Mouse (Mus musculus): Measurements from ENCODE around the gene Hip1. TPM values are rescaled to one million over a fixed set of nuclear protein-coding genes. Genes with fewer than 3 reads are reported as not detected.
"Not testable (repeated sequence)": the region's sequence is repeated elsewhere in the genome, so short reads cannot be mapped to it uniquely, and the experiment has no call there.

Hip1 gene
- polyA plus RNA-seq, 1 experiment from 2014 or later = 33.7 TPM

- H3K4me3 ChIP-seq = no peak overlapping the region
- H3K4me1 ChIP-seq = no peaks in the 10 kb centered on the region
- no peak overlapping the region for H3K9ac ChIP-seq
- H3K9me3 ChIP-seq = no peaks in the 10 kb centered on the region
- no peak overlapping the region for H3K27ac ChIP-seq
- no peak for ATAC-seq (ENCODE audit: borderline replicate concordance, extremely low read depth, low FRiP score, low TSS enrichment)
- H3K27me3 ChIP-seq = no peaks in the 10 kb centered on the region
- H3K4me2 ChIP-seq = no peak overlapping the region
- WGBS = 93% methylated on average over 4 of the region's 4 CpGs
- peaks cover 94% of the 10 kb centered on the region for H3K36me3 ChIP-seq
Observed at GRCm38 (mm10) chr5:135380681-135381080, 164.2 kb downstream of the Hip1 start.

GRCm38 (mm10) chr5:135376341-135376740 is 168.6 kb downstream of the Hip1 start:
- Histone ChIP-seq H3K36me3 (peaks cover 90% of the 10 kb centered on the region), H3K27ac (no peak overlapping the region), H3K9ac (no peak overlapping the region), H3K9me3 (no peaks in the 10 kb centered on the region), H3K4me2 (no peak overlapping the region), H3K4me3 (no peak overlapping the region), H3K4me1 (no peaks in the 10 kb centered on the region; the same call in 1 of the 2 replicates), H3K27me3 (no peaks in the 10 kb centered on the region)
- 47% methylated on average over 2 of the region's 2 CpGs for WGBS
- ATAC-seq (ENCODE audit: borderline replicate concordance, extremely low read depth, low FRiP score, low TSS enrichment) = no peak

- peaks cover 7% of the 10 kb centered on the region for H3K4me1 ChIP-seq
- no peaks in the 10 kb centered on the region for H3K9me3 ChIP-seq
- no peak overlapping the region for H3K9ac ChIP-seq
- H3K27me3 ChIP-seq = no peaks in the 10 kb centered on the region
- 0 out of 2 replicates have a peak, but pooled peaks have one; percentile 17 for ATAC-seq (ENCODE audit: borderline replicate concordance, extremely low read depth, low FRiP score, low TSS enrichment)
- H3K4me3 ChIP-seq = no peak overlapping the region
- H3K36me3 ChIP-seq = peaks cover 78% of the 10 kb centered on the region
- H3K27ac ChIP-seq = no peak overlapping the region
- WGBS = 50% methylated on average over 8 of the region's 8 CpGs
- no peak overlapping the region for H3K4me2 ChIP-seq
Observed at GRCm38 (mm10) chr5:135375167-135375566, 169.8 kb downstream of the Hip1 start.

GRCm38 (mm10) chr5:135373601-135374000 is 171.3 kb downstream of the Hip1 start:
- Histone ChIP-seq H3K4me1 (peaks cover 15% of the 10 kb centered on the region), H3K4me3 (no peak overlapping the region), H3K36me3 (peaks cover 62% of the 10 kb centered on the region), H3K9ac (no peak overlapping the region), H3K27me3 (no peaks in the 10 kb centered on the region), H3K27ac (no peak overlapping the region), H3K4me2 (no peak overlapping the region), H3K9me3 (no peaks in the 10 kb centered on the region)
- 98% methylated on average over 5 of the region's 5 CpGs for WGBS
- no peak for ATAC-seq (ENCODE audit: borderline replicate concordance, extremely low read depth, low FRiP score, low TSS enrichment)

- H3K27me3 ChIP-seq = no peaks in the 10 kb centered on the region
- peaks cover 15% of the 10 kb centered on the region for H3K4me1 ChIP-seq
- ATAC-seq (ENCODE audit: borderline replicate concordance, extremely low read depth, low FRiP score, low TSS enrichment) = no peak
- no peak overlapping the region for H3K4me3 ChIP-seq
- WGBS = 91% methylated on average over 13 of the region's 13 CpGs
- H3K4me2 ChIP-seq = no peak overlapping the region
- no peak overlapping the region for H3K9ac ChIP-seq
- H3K27ac ChIP-seq = no peak overlapping the region
- no peaks in the 10 kb centered on the region for H3K9me3 ChIP-seq
- H3K36me3 ChIP-seq = peaks cover 43% of the 10 kb centered on the region
Observed at GRCm38 (mm10) chr5:135371195-135371594, 173.7 kb downstream of the Hip1 start.

- ATAC-seq (ENCODE audit: borderline replicate concordance, extremely low read depth, low FRiP score, low TSS enrichment) = peak; percentile 71; the same call in 1 of the 2 replicates
- Histone ChIP-seq H3K4me1 (peaks cover 15% of the 10 kb centered on the region), H3K36me3 (peaks cover 31% of the 10 kb centered on the region), H3K9ac (peak within 1 kb of the TSS; percentile 76), H3K4me2 (peak within 1 kb of the TSS; percentile 79), H3K27ac (peak within 1 kb of the TSS; percentile 91), H3K27me3 (no peaks in the 10 kb centered on the region), H3K9me3 (no peaks in the 10 kb centered on the region), H3K4me3 (peak within 1 kb of the TSS; percentile 98)
- WGBS = under 1% methylated on average over 63 of the region's 64 CpGs
Observed at GRCm38 (mm10) chr5:135369787-135370654, 174.9 kb downstream of the Hip1 start, which contains the start of gene Nsun5. Gene Nsun5 (plus strand): TSS chr5:135369953.

GRCm38 (mm10) chr5:135369196-135369595 is 175.7 kb downstream of the Hip1 start:
- H3K9ac ChIP-seq = peak overlapping the region; percentile 76
- peaks cover 23% of the 10 kb centered on the region for H3K36me3 ChIP-seq
- not testable (repeated sequence) for H3K9me3 ChIP-seq; H3K27me3 ChIP-seq; ATAC-seq (ENCODE audit: borderline replicate concordance, extremely low read depth, low FRiP score, low TSS enrichment)
- H3K4me3 ChIP-seq = peak overlapping the region; percentile 98
- 55% methylated on average over 9 of the region's 9 CpGs for WGBS
- peak overlapping the region; percentile 91 for H3K27ac ChIP-seq
- H3K4me1 ChIP-seq = peaks cover 15% of the 10 kb centered on the region
- peak overlapping the region; percentile 79 for H3K4me2 ChIP-seq

- H3K27ac ChIP-seq = no peak overlapping the region
- H3K9me3 ChIP-seq = no peaks in the 10 kb centered on the region
- peaks cover 14% of the 10 kb centered on the region for H3K36me3 ChIP-seq
- no peak overlapping the region for H3K4me2 ChIP-seq
- no peak overlapping the region for H3K9ac ChIP-seq
- WGBS = 88% methylated on average over 6 of the region's 6 CpGs
- H3K4me3 ChIP-seq = no peak overlapping the region
- H3K4me1 ChIP-seq = peaks cover 15% of the 10 kb centered on the region
- no peaks in the 10 kb centered on the region for H3K27me3 ChIP-seq
- ATAC-seq (ENCODE audit: borderline replicate concordance, extremely low read depth, low FRiP score, low TSS enrichment) = no peak
Observed at GRCm38 (mm10) chr5:135368312-135368711, 176.6 kb downstream of the Hip1 start.

- no peak overlapping the region for H3K27ac ChIP-seq
- no peaks in the 10 kb centered on the region for H3K9me3 ChIP-seq
- no peak for ATAC-seq (ENCODE audit: borderline replicate concordance, extremely low read depth, low FRiP score, low TSS enrichment)
- peaks cover 12% of the 10 kb centered on the region; the same call in 1 of the 2 replicates for H3K36me3 ChIP-seq
- H3K4me3 ChIP-seq = no peak overlapping the region
- no peak overlapping the region for H3K4me2 ChIP-seq
- H3K9ac ChIP-seq = no peak overlapping the region
- WGBS = 49% methylated on average over 6 of the region's 6 CpGs
- H3K27me3 ChIP-seq = no peaks in the 10 kb centered on the region
- H3K4me1 ChIP-seq = peaks cover 15% of the 10 kb centered on the region
Observed at GRCm38 (mm10) chr5:135367841-135368240, 177.1 kb downstream of the Hip1 start.

GRCm38 (mm10) chr5:135363540-135363939 is 181.4 kb downstream of the Hip1 start:
- Histone ChIP-seq H3K4me1 (no peaks in the 10 kb centered on the region), H3K4me3 (no peak overlapping the region), H3K9me3 (no peaks in the 10 kb centered on the region), H3K27ac (no peak overlapping the region), H3K27me3 (no peaks in the 10 kb centered on the region), H3K9ac (no peak overlapping the region), H3K36me3 (no peaks in the 10 kb centered on the region), H3K4me2 (no peak overlapping the region)
- ATAC-seq (ENCODE audit: borderline replicate concordance, extremely low read depth, low FRiP score, low TSS enrichment) = no peak
- WGBS = 21% methylated on average over 12 of the region's 12 CpGs

- H3K27me3 ChIP-seq = no peaks in the 10 kb centered on the region
- no peak overlapping the region for H3K27ac ChIP-seq
- no peak overlapping the region for H3K4me2 ChIP-seq
- H3K4me3 ChIP-seq = no peak overlapping the region
- no peak for ATAC-seq (ENCODE audit: borderline replicate concordance, extremely low read depth, low FRiP score, low TSS enrichment)
- no peak overlapping the region for H3K9ac ChIP-seq
- no peaks in the 10 kb centered on the region for H3K4me1 ChIP-seq
- H3K36me3 ChIP-seq = no peaks in the 10 kb centered on the region
- 81% methylated on average over 3 of the region's 3 CpGs for WGBS
- H3K9me3 ChIP-seq = no peaks in the 10 kb centered on the region
Observed at GRCm38 (mm10) chr5:135362572-135362971, 182.3 kb downstream of the Hip1 start.

- no peaks in the 10 kb centered on the region for H3K9me3 ChIP-seq
- H3K4me1 ChIP-seq = no peaks in the 10 kb centered on the region
- 77% methylated on average over 2 of the region's 2 CpGs for WGBS
- H3K36me3 ChIP-seq = no peaks in the 10 kb centered on the region
- no peak overlapping the region for H3K27ac ChIP-seq
- no peak for ATAC-seq (ENCODE audit: borderline replicate concordance, extremely low read depth, low FRiP score, low TSS enrichment)
- H3K27me3 ChIP-seq = no peaks in the 10 kb centered on the region
- no peak overlapping the region for H3K9ac ChIP-seq
- H3K4me2 ChIP-seq = no peak overlapping the region
- H3K4me3 ChIP-seq = no peak overlapping the region
Observed at GRCm38 (mm10) chr5:135359772-135360171, 185.1 kb downstream of the Hip1 start.

All from lung, embryonic 15.5 days (tissue).